Mouse (Mus musculus): ENCODE measurements around the gene Copz2. TPM values are rescaled to one million over a fixed set of nuclear protein-coding genes. Genes with fewer than 3 reads are reported as not detected.
A peak's percentile ranks its signal among the peaks of the same experiment; 100 is the strongest.
"Not testable (repeated sequence)": the region's sequence is repeated elsewhere in the genome, so short reads cannot be mapped to it uniquely, and the experiment has no call there.

Gene Copz2
- total RNA-seq, 2 experiments from 2014 or later = 5.5 to 7.8 TPM

DNA sequence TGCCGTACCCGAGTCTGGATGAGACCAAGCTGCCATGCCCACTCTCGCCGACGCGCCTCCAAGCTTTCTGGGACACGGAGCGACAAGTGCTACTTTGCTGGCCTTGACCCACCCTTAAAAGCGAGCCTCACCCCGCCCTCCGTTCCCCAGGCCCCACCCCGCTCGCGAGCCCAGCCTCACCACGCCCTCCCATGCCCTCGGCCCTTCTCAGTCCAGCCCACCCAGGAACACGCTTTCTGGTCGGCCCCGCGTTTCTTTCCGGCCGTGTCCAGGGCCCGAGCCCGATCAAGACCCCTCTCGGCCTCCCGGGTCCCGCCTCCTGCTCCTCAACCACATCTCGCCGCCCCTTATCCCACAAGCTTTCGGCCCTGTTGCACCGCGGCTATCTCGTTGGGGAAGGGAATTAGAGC, 20.3 kb upstream of the Copz2 start:
- peak; percentile 71 to 75 for DNase-seq

DNA sequence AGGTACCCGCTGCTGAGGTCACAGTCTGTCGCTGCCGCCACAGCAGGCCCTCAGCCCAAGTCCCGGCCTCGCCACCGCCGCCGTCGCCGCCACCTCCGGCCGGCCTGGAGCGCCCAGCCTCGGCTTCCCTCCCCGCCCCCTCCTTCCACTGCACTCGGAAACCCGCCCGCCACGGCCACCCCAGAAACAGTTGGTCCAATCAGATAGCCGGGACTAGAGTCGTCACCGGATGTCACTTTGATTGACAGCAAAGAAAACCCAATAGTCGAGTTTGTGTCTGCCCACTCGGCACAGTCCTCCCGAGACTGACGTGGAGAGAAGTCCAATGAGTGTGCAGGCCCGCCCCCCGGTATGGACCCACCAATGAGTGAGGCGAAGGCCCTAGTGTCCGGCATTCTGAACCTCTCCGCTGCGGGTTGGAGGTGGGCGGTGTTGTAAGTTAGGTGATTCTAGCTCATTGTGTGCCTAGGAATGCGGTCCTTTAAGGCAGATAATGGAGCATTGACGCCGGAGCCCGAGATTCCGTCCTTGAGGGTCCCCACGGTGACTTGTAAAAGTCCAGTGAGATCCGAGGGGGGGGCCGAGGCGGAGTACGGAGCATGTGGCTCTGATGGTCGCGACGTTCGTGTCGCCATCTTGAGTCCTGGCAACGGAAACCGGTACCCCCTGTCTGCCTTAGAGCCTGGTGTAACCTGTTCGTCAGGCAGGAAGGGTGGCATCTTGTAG, 19.7 kb upstream of the Copz2 start, which contains the start of gene Nfe2l1:
TSS of gene Nfe2l1 (minus strand) at position 156 of the 726 bp plus-strand sequence.
- peak; percentile 98 to 99 for DNase-seq

GRCm38 (mm10) chr11:96830539-96831216, 19.0 kb upstream of the Copz2 start:
- DNase-seq = no peak

DNA sequence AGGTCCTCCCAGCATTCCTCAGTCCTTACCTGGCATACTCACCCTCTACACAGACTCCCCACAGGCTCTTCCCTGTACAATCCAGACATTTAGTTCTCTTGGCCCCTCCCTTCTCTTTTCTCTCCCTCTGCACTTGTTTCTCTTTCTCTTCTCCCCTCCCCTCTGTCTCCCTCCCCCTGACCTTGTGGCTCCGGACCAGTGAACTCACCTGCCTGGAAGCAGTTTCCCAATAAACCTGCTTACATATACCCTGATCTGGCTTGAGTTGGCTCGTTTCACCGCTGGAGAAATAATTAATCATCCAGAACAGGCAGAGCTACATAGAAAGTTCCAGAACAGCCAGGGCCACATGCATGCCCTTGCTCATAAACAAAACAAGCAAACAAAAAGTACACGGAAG, 18.2 kb upstream of the Copz2 start:
- no peak for DNase-seq

- DNase-seq = no peak
Observed at GRCm38 (mm10) chr11:96832541-96832940, 17.1 kb upstream of the Copz2 start.

GRCm38 (mm10) chr11:96832973-96833372, 16.7 kb upstream of the Copz2 start:
- no peak for DNase-seq

GRCm38 (mm10) chr11:96834127-96834526, 15.5 kb upstream of the Copz2 start:
- DNase-seq = no peak

- no peak for DNase-seq
Observed at GRCm38 (mm10) chr11:96837298-96837697, 12.4 kb upstream of the Copz2 start.

- no peak for DNase-seq
Observed at GRCm38 (mm10) chr11:96838341-96838740, 11.3 kb upstream of the Copz2 start.

DNA sequence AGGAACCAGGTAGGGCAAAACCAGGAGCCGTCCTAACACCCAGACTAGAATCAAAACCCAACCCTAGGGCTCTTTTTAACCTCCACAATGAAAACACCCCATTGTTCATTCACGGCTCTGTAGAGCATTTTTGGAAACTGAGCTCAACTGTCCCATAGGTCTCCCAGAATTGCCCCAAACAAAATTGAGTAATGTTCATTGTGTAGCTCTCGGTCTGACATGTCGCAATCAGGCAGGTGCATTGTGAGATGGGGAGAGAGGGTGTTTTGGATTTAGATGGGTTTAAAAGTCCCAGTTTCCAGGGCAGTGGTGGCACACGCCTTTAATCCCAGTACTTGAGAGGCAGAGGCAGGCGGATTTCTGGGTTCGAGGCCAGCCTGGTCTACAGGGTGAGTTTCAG, 10.2 kb upstream of the Copz2 start:
- no peak for DNase-seq

- DNase-seq = no peak
Observed at GRCm38 (mm10) chr11:96839877-96840276, 9.8 kb upstream of the Copz2 start.

DNA sequence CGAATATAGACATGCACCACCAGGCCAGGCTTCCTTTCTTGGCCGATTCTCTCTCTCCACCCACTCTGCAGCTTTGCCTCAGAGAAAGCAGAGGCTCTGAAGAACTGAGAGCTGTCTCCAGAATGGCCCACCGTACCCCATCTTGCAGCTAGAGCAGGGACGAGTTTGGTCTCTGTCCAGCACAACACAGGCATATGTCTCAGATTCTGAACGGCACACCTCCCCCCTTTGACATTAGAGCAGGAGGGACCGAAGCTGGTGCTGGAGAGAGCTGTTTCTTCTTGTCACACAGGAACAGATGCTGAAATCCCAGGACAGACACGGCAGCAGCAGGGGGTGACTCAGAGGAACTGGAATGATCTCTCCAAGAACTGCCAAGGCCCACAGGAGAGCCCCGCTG, 9.4 kb upstream of the Copz2 start:
- peak in 1 of 2 experiments; percentile 67 for DNase-seq

DNA sequence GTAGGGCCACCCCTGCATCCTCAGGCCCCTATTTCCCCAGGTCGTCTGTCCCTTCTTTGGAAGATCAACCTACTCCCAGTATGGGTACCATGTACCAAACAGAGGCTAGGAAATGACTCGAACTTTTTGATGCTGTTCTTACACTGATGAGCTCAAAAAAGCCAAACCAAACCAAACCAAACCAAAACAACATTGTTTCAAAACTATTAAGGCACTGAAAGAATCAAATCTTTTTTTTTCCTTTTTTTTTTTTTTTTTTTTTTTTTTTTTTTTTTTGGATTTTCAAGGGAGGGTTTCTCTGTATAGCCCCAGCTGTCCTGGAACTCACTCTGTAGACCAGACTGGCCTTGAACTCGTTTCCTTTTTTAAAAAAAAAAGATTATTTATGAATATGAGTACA, 6.0 kb upstream of the Copz2 start:
- DNase-seq = no peak

GRCm38 (mm10) chr11:96847240-96847639, 2.4 kb upstream of the Copz2 start:
- DNase-seq = no peak

DNA sequence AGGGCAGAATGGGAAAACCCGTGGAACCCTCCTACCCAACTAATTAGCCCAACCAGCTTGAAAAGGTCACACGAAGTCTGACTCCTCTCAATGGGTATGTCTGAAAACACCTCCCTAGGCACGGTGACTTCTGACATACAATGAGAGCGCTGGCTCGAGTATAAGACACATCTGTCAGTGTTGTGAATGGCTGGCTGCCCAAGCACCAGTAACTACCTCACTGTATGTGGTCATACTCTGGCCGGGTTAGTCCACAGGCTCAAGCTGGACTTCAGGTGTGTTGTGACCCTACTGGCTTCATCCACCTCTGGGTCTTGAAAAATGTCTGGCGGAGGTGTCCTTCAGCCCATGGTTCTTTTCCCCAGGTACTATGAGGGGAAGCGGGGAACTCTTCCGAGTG, 976 bp upstream of the Copz2 start:
- no peak for DNase-seq

GRCm38 (mm10) chr11:96849145-96849544, 525 bp upstream of the Copz2 start:
- DNase-seq = not testable (repeated sequence)

DNA sequence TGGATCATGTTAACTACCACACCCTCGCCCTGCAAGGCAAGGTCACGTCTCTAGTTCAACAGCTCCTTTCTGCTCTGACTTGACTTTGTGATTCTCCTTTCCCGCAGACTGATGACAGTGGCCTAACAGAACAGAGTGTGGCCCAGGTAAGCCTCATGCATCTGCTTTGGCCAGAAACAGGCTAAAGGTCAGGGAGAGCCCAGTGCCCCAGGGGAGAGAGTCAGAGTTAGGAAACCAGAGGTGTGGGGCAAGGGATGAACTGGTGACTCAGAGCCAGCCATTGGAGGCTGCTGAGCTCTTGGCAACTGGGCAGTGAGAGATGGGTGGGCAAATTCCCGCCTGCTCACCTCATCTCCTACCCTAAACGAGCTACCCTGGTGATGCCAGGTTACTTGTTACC, 7.8 kb downstream of the Copz2 start:
- no peak for DNase-seq

DNA sequence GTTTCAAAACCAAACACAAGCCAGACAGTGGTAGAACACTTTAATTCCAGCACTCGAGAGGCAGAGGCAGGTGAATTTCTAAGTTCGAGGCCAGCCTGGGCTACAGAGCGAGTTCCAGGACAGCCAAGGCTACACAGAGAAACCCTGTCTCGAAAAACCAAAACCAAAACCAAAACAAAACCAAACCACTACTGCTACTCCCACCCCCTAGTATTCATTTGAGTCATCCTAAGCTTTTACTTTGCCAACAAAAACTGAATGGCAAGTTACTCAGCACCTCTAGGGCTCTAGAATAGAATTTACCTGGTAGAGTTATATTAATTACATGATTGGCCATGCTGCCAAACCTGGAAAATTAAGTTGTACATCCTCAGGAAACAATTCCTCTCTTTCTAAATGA, 10.0 kb downstream of the Copz2 start:
- DNase-seq = no peak

DNA sequence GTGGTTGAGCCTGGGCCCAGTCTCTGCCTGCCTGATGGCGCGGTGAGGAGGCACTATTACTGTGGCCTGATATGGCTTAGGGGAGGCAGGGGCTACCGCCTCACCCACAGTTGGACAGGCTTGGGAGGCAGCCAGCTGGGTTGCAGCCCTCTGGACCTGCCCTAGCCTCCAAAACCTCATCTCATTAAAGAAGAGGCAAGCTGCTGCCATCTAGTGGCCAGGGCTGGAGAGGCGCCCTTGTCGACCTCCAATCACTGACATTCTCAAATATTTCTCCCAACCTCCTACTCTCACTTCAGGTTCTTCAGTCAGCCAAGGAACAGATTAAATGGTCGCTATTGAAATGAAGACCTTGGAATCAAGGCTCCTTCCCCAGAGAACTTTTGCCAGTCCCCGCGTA, 10.9 kb downstream of the Copz2 start:
- DNase-seq = peak; percentile 63 to 69

DNA sequence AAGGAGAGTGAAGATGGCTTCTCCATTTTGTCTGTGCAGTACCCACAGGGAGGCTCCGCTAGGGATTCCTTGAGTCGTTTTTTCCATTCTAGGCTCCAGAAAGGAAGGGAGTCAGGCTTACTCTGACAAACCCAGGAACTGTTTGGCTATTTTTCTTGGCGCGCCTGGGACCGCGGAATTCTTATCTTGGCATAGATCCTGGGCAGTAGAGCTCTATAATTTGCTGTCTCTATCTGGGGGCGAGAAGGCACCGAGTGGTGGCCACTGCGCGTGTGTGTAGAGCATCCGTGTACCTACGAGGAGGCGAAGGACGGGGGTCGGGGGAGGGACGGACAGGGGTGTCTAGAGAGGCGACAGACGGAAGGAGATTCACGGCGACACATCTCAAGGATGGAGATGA, 11.8 kb downstream of the Copz2 start:
- DNase-seq = no peak

- peak; percentile 95 to 96 for DNase-seq
Observed at GRCm38 (mm10) chr11:96861878-96862289, 12.2 kb downstream of the Copz2 start.

- DNase-seq = no peak
Observed at GRCm38 (mm10) chr11:96862534-96862933, 12.9 kb downstream of the Copz2 start.

- DNase-seq = peak in 1 of 2 experiments; percentile 22
Observed at GRCm38 (mm10) chr11:96863206-96863995, 13.7 kb downstream of the Copz2 start.
